Mouse (Mus musculus) spleen, adult 2 months (tissue): ENCODE measurements around the gene Manbal.

Experiments used
- CTCF ChIP-seq: fragments of 200-500 bp; IDR thresholded peaks from 2 replicates; pipeline ENCODE4 v1.5.1; 2011; ENCODE audit warnings: mild to moderate bottlenecking, inconsistent platforms; ENCODE audit not compliant: insufficient read depth, insufficient read length, insufficient replicate concordance; ENCODE audit errors: extremely low read depth
- POLR2A ChIP-seq: fragments of 200-500 bp; IDR thresholded peaks from 2 replicates; pipeline ENCODE4 v1.6.1; 2011; ENCODE audit warnings: low read depth, low read length, inconsistent platforms

- no peak for TF ChIP-seq CTCF
- no peak for TF ChIP-seq POLR2A
Observed at GRCm38 (mm10) chr2:157426171-157426570, 58.8 kb downstream of the Manbal start.
